Mouse (Mus musculus): ENCODE data around the gene Unk. TPM values are rescaled to one million over a fixed set of nuclear protein-coding genes. Genes with fewer than 3 reads are reported as not detected.

Gene Unk
- polyA plus RNA-seq, 1 experiment: 28.1 TPM

GRCm38 (mm10) chr11:116000607-116001006, 29.5 kb upstream of the Unk start:
- no peak overlapping the region for H3K4me3 ChIP-seq (ENCODE audit: insufficient read depth, low read length)
- H3K27ac ChIP-seq (ENCODE audit: insufficient read depth, low read depth, low read length): no peak overlapping the region
- peaks cover 9% of the 10 kb centered on the region for H3K4me1 ChIP-seq (ENCODE audit: control insufficient read depth, insufficient read depth, low read length)
- no peak for TF ChIP-seq POLR2A (IDR thresholded peaks at IDR 0.05; ENCODE audit: borderline replicate concordance, low read depth, low read length)
- no peak for TF ChIP-seq CTCF (IDR thresholded peaks at IDR 0.05; ENCODE audit: low read depth, low read length)

- no peak for TF ChIP-seq POLR2A (IDR thresholded peaks at IDR 0.05; ENCODE audit: borderline replicate concordance, low read depth, low read length)
- peaks cover 10% of the 10 kb centered on the region for H3K4me1 ChIP-seq (ENCODE audit: control insufficient read depth, insufficient read depth, low read length)
These were observed 28.4 kb upstream of the Unk start for GRCm38 (mm10) chr11:116001725-116002124.

GRCm38 (mm10) chr11:116002894-116003293, 27.2 kb upstream of the Unk start:
- peaks cover 10% of the 10 kb centered on the region for H3K4me1 ChIP-seq (ENCODE audit: control insufficient read depth, insufficient read depth, low read length)

More at GRCm38 (mm10) chr11:116001725-116002124, 28.4 kb upstream of the Unk start:
- Histone ChIP-seq H3K4me3 (ENCODE audit: insufficient read depth, low read length) (no peak overlapping the region), H3K27ac (ENCODE audit: insufficient read depth, low read depth, low read length) (no peak overlapping the region)

GRCm38 (mm10) chr11:116004186-116004823, 25.8 kb upstream of the Unk start:
- Histone ChIP-seq H3K27ac (ENCODE audit: insufficient read depth, low read depth, low read length) (0 out of 2 replicates have a peak overlapping the region, but pooled peaks have one; percentile 4), H3K4me1 (ENCODE audit: control insufficient read depth, insufficient read depth, low read length) (peaks cover 10% of the 10 kb centered on the region), H3K4me3 (ENCODE audit: insufficient read depth, low read length) (peak overlapping the region; percentile 33)
- no peak for TF ChIP-seq CTCF (IDR thresholded peaks at IDR 0.05; ENCODE audit: low read depth, low read length)
- no peak for TF ChIP-seq POLR2A (IDR thresholded peaks at IDR 0.05; ENCODE audit: borderline replicate concordance, low read depth, low read length)

More at GRCm38 (mm10) chr11:116002894-116003293, 27.2 kb upstream of the Unk start:
- no peak for TF ChIP-seq POLR2A (IDR thresholded peaks at IDR 0.05; ENCODE audit: borderline replicate concordance, low read depth, low read length)
- TF ChIP-seq CTCF (IDR thresholded peaks at IDR 0.05; ENCODE audit: low read depth, low read length): no peak
- no peak overlapping the region for H3K4me3 ChIP-seq (ENCODE audit: insufficient read depth, low read length)
- H3K27ac ChIP-seq (ENCODE audit: insufficient read depth, low read depth, low read length): no peak overlapping the region

GRCm38 (mm10) chr11:116004840-116005700, 25.1 kb upstream of the Unk start:
- H3K4me3 ChIP-seq (ENCODE audit: insufficient read depth, low read length): peak overlapping the region; percentile 33
- TF ChIP-seq POLR2A (IDR thresholded peaks at IDR 0.05; ENCODE audit: borderline replicate concordance, low read depth, low read length) (no peak), CTCF (IDR thresholded peaks at IDR 0.05; ENCODE audit: low read depth, low read length) (peak; percentile 28; the same call in 1 of the 2 replicates)
- peaks cover 10% of the 10 kb centered on the region for H3K4me1 ChIP-seq (ENCODE audit: control insufficient read depth, insufficient read depth, low read length)
- peak overlapping the region; percentile 31 for H3K27ac ChIP-seq (ENCODE audit: insufficient read depth, low read depth, low read length)

GRCm38 (mm10) chr11:116005701-116006419, 24.3 kb upstream of the Unk start:
- peaks cover 10% of the 10 kb centered on the region for H3K4me1 ChIP-seq (ENCODE audit: control insufficient read depth, insufficient read depth, low read length)
- TF ChIP-seq CTCF (IDR thresholded peaks at IDR 0.05; ENCODE audit: low read depth, low read length) (no peak), POLR2A (IDR thresholded peaks at IDR 0.05; ENCODE audit: borderline replicate concordance, low read depth, low read length) (no peak)
- no peak overlapping the region for H3K27ac ChIP-seq (ENCODE audit: insufficient read depth, low read depth, low read length)
- peak overlapping the region; percentile 21; the same call in 1 of the 2 replicates for H3K4me3 ChIP-seq (ENCODE audit: insufficient read depth, low read length)

GRCm38 (mm10) chr11:116007095-116007850, 22.8 kb upstream of the Unk start:
- H3K4me1 ChIP-seq (ENCODE audit: control insufficient read depth, insufficient read depth, low read length): peaks cover 14% of the 10 kb centered on the region
- H3K4me3 ChIP-seq (ENCODE audit: insufficient read depth, low read length): no peak overlapping the region
- TF ChIP-seq POLR2A (IDR thresholded peaks at IDR 0.05; ENCODE audit: borderline replicate concordance, low read depth, low read length): no peak
- no peak overlapping the region for H3K27ac ChIP-seq (ENCODE audit: insufficient read depth, low read depth, low read length)

- Histone ChIP-seq H3K4me3 (ENCODE audit: insufficient read depth, low read length) (no peak overlapping the region), H3K4me1 (ENCODE audit: control insufficient read depth, insufficient read depth, low read length) (peaks cover 20% of the 10 kb centered on the region), H3K27ac (ENCODE audit: insufficient read depth, low read depth, low read length) (no peak overlapping the region)
- no peak for TF ChIP-seq POLR2A (IDR thresholded peaks at IDR 0.05; ENCODE audit: borderline replicate concordance, low read depth, low read length)
- TF ChIP-seq CTCF (IDR thresholded peaks at IDR 0.05; ENCODE audit: low read depth, low read length): no peak
These were observed 21.7 kb upstream of the Unk start for GRCm38 (mm10) chr11:116008411-116008810.

- TF ChIP-seq POLR2A (IDR thresholded peaks at IDR 0.05; ENCODE audit: borderline replicate concordance, low read depth, low read length) (no peak), CTCF (IDR thresholded peaks at IDR 0.05; ENCODE audit: low read depth, low read length) (no peak)
- Histone ChIP-seq H3K27ac (ENCODE audit: insufficient read depth, low read depth, low read length) (no peak overlapping the region), H3K4me1 (ENCODE audit: control insufficient read depth, insufficient read depth, low read length) (peaks cover 20% of the 10 kb centered on the region), H3K4me3 (ENCODE audit: insufficient read depth, low read length) (no peak overlapping the region)
These were observed 21.2 kb upstream of the Unk start for GRCm38 (mm10) chr11:116008832-116009375.
